Mouse (Mus musculus): ENCODE measurements at regions not wholly inside any gene's neighbourhood (a gene's known extent, or its start where the extent isn't known, plus 50 kb on each side); places are given as distances from the start of the nearest gene placed in this dataset.
A peak's percentile ranks its signal among the peaks of the same experiment; 100 is the strongest.

- WGBS, result 82% methylated on average over 11 of the region's 11 CpGs
- Histone ChIP-seq H3K9me3 (ENCODE audit: control insufficient read depth, low read length) (no peaks in the 10 kb centered on the region), H3K36me3 (ENCODE audit: control insufficient read depth, insufficient read depth, low read length) (no peaks in the 10 kb centered on the region), H3K27me3 (ENCODE audit: control insufficient read depth, insufficient read depth, low read length) (no peaks in the 10 kb centered on the region), H3K4me1 (ENCODE audit: control insufficient read depth in 2 of 2, insufficient read depth in 2 of 2, low read length in 2 of 2) (no peaks in the 10 kb centered on the region), H3K4me2 (ENCODE audit: low read length) (no peak overlapping the region), H3K27ac (replicated peaks in 1 of 2; ENCODE audit: control insufficient read depth in 1 of 2, insufficient read depth in 1 of 2, low read depth in 2 of 2, low read length in 2 of 2) (no peak overlapping the region), H3K9ac (ENCODE audit: low read length) (no peak overlapping the region), H3K4me3 (ENCODE audit: control insufficient read depth in 1 of 2, insufficient read depth in 1 of 2, low read depth in 1 of 2, low read length in 2 of 2) (no peak overlapping the region)
- no peak for ATAC-seq (ENCODE audit: insufficient number of reproducible peaks, insufficient read depth, low FRiP score, low read depth)
Measured at GRCm38 (mm10) chr8:87225504-87226425, 246.6 kb downstream of the Cbln1 start.

GRCm38 (mm10) chr8:87220581-87220980 lies 251.8 kb downstream of the Cbln1 start:
- Histone ChIP-seq H3K36me3 (ENCODE audit: control insufficient read depth, insufficient read depth, low read length) (no peaks in the 10 kb centered on the region), H3K27ac (replicated peaks in 1 of 2; ENCODE audit: control insufficient read depth in 1 of 2, insufficient read depth in 1 of 2, low read depth in 2 of 2, low read length in 2 of 2) (no peak overlapping the region), H3K9ac (ENCODE audit: low read length) (no peak overlapping the region), H3K27me3 (ENCODE audit: control insufficient read depth, insufficient read depth, low read length) (peaks cover 4% of the 10 kb centered on the region; the same call in 1 of the 2 replicates), H3K9me3 (ENCODE audit: control insufficient read depth, low read length) (no peaks in the 10 kb centered on the region), H3K4me1 (ENCODE audit: control insufficient read depth in 2 of 2, insufficient read depth in 2 of 2, low read length in 2 of 2) (no peaks in the 10 kb centered on the region), H3K4me3 (ENCODE audit: control insufficient read depth in 1 of 2, insufficient read depth in 1 of 2, low read depth in 1 of 2, low read length in 2 of 2) (no peak overlapping the region), H3K4me2 (ENCODE audit: low read length) (no peak overlapping the region)
- WGBS, result 73% methylated on average over 6 of the region's 6 CpGs
- no peak for ATAC-seq (ENCODE audit: insufficient number of reproducible peaks, insufficient read depth, low FRiP score, low read depth)

GRCm38 (mm10) chr8:87218956-87219482 lies 253.4 kb downstream of the Cbln1 start:
- Histone ChIP-seq H3K36me3 (ENCODE audit: control insufficient read depth, insufficient read depth, low read length) (no peaks in the 10 kb centered on the region), H3K9me3 (ENCODE audit: control insufficient read depth, low read length) (no peaks in the 10 kb centered on the region), H3K4me1 (ENCODE audit: control insufficient read depth in 2 of 2, insufficient read depth in 2 of 2, low read length in 2 of 2) (no peaks in the 10 kb centered on the region), H3K4me2 (ENCODE audit: low read length) (no peak overlapping the region), H3K9ac (ENCODE audit: low read length) (no peak overlapping the region), H3K4me3 (ENCODE audit: control insufficient read depth in 1 of 2, insufficient read depth in 1 of 2, low read depth in 1 of 2, low read length in 2 of 2) (no peak overlapping the region), H3K27me3 (ENCODE audit: control insufficient read depth, insufficient read depth, low read length) (peaks cover 4% of the 10 kb centered on the region; the same call in 1 of the 2 replicates), H3K27ac (replicated peaks in 1 of 2; ENCODE audit: control insufficient read depth in 1 of 2, insufficient read depth in 1 of 2, low read depth in 2 of 2, low read length in 2 of 2) (no peak overlapping the region)
- WGBS, result 22% methylated on average over 6 of the region's 6 CpGs
- no peak for ATAC-seq (ENCODE audit: insufficient number of reproducible peaks, insufficient read depth, low FRiP score, low read depth)

- ATAC-seq (ENCODE audit: insufficient number of reproducible peaks, insufficient read depth, low FRiP score, low read depth), result no peak
- Histone ChIP-seq H3K36me3 (ENCODE audit: control insufficient read depth, insufficient read depth, low read length) (no peaks in the 10 kb centered on the region), H3K4me2 (ENCODE audit: low read length) (no peak overlapping the region), H3K9ac (ENCODE audit: low read length) (no peak overlapping the region), H3K9me3 (ENCODE audit: control insufficient read depth, low read length) (no peaks in the 10 kb centered on the region), H3K27me3 (ENCODE audit: control insufficient read depth, insufficient read depth, low read length) (peaks cover 4% of the 10 kb centered on the region; the same call in 1 of the 2 replicates), H3K4me3 (ENCODE audit: control insufficient read depth in 1 of 2, insufficient read depth in 1 of 2, low read depth in 1 of 2, low read length in 2 of 2) (no peak overlapping the region), H3K4me1 (ENCODE audit: control insufficient read depth in 2 of 2, insufficient read depth in 2 of 2, low read length in 2 of 2) (no peaks in the 10 kb centered on the region), H3K27ac (replicated peaks in 1 of 2; ENCODE audit: control insufficient read depth in 1 of 2, insufficient read depth in 1 of 2, low read depth in 2 of 2, low read length in 2 of 2) (no peak overlapping the region)
- WGBS, result 75% methylated on average over 10 of the region's 10 CpGs
Measured at GRCm38 (mm10) chr8:87214962-87215361, 257.4 kb downstream of the Cbln1 start.

- H3K36me3 ChIP-seq (ENCODE audit: control insufficient read depth, insufficient read depth, low read length), result no peaks in the 10 kb centered on the region
- WGBS, result 84% methylated on average over 4 of the region's 4 CpGs
- no peak overlapping the region for H3K4me2 ChIP-seq (ENCODE audit: low read length)
- no peaks in the 10 kb centered on the region for H3K9me3 ChIP-seq (ENCODE audit: control insufficient read depth, low read length)
- H3K27me3 ChIP-seq (ENCODE audit: control insufficient read depth, insufficient read depth, low read length), result no peaks in the 10 kb centered on the region
- peaks cover 0 to 2% of the 10 kb centered on the region in 2 experiments; a peak in 1 of 4 replicates for H3K4me1 ChIP-seq (ENCODE audit: control insufficient read depth in 2 of 2, insufficient read depth in 2 of 2, low read length in 2 of 2)
- H3K27ac ChIP-seq (replicated peaks in 1 of 2; ENCODE audit: control insufficient read depth in 1 of 2, insufficient read depth in 1 of 2, low read depth in 2 of 2, low read length in 2 of 2), result no peak overlapping the region
- no peak overlapping the region for H3K4me3 ChIP-seq (ENCODE audit: control insufficient read depth in 1 of 2, insufficient read depth in 1 of 2, low read depth in 1 of 2, low read length in 2 of 2)
- ATAC-seq (ENCODE audit: insufficient number of reproducible peaks, insufficient read depth, low FRiP score, low read depth), result no peak
- H3K9ac ChIP-seq (ENCODE audit: low read length), result no peak overlapping the region
Measured at GRCm38 (mm10) chr8:87210546-87210945, 261.9 kb downstream of the Cbln1 start.

- no peak overlapping the region for H3K27ac ChIP-seq (replicated peaks in 1 of 2; ENCODE audit: control insufficient read depth in 1 of 2, insufficient read depth in 1 of 2, low read depth in 2 of 2, low read length in 2 of 2)
- 0 out of 2 replicates have a peak, but pooled peaks have one; percentile 21 for ATAC-seq (ENCODE audit: insufficient number of reproducible peaks, insufficient read depth, low FRiP score, low read depth)
- H3K9me3 ChIP-seq (ENCODE audit: control insufficient read depth, low read length), result no peaks in the 10 kb centered on the region
- no peaks in the 10 kb centered on the region for H3K27me3 ChIP-seq (ENCODE audit: control insufficient read depth, insufficient read depth, low read length)
- peaks cover 0 to 2% of the 10 kb centered on the region in 2 experiments; a peak in 1 of 4 replicates for H3K4me1 ChIP-seq (ENCODE audit: control insufficient read depth in 2 of 2, insufficient read depth in 2 of 2, low read length in 2 of 2)
- no peak overlapping the region for H3K4me3 ChIP-seq (ENCODE audit: control insufficient read depth in 1 of 2, insufficient read depth in 1 of 2, low read depth in 1 of 2, low read length in 2 of 2)
- no peak overlapping the region for H3K9ac ChIP-seq (ENCODE audit: low read length)
- 76% methylated on average over 1 of the region's 1 CpGs for WGBS
- H3K36me3 ChIP-seq (ENCODE audit: control insufficient read depth, insufficient read depth, low read length), result no peaks in the 10 kb centered on the region
- no peak overlapping the region for H3K4me2 ChIP-seq (ENCODE audit: low read length)
Measured at GRCm38 (mm10) chr8:87209295-87209694, 263.1 kb downstream of the Cbln1 start.

- Histone ChIP-seq H3K27me3 (ENCODE audit: control insufficient read depth, insufficient read depth, low read length) (no peaks in the 10 kb centered on the region), H3K4me3 (ENCODE audit: control insufficient read depth in 1 of 2, insufficient read depth in 1 of 2, low read depth in 1 of 2, low read length in 2 of 2) (no peak overlapping the region), H3K4me1 (ENCODE audit: control insufficient read depth in 2 of 2, insufficient read depth in 2 of 2, low read length in 2 of 2) (peaks cover 0 to 2% of the 10 kb centered on the region in 2 experiments; a peak in 1 of 4 replicates), H3K36me3 (ENCODE audit: control insufficient read depth, insufficient read depth, low read length) (no peaks in the 10 kb centered on the region), H3K4me2 (ENCODE audit: low read length) (no peak overlapping the region), H3K9me3 (ENCODE audit: control insufficient read depth, low read length) (no peaks in the 10 kb centered on the region), H3K9ac (ENCODE audit: low read length) (no peak overlapping the region), H3K27ac (replicated peaks in 1 of 2; ENCODE audit: control insufficient read depth in 1 of 2, insufficient read depth in 1 of 2, low read depth in 2 of 2, low read length in 2 of 2) (no peak overlapping the region)
- no peak for ATAC-seq (ENCODE audit: insufficient number of reproducible peaks, insufficient read depth, low FRiP score, low read depth)
Measured at GRCm38 (mm10) chr8:87208036-87208435, 264.4 kb downstream of the Cbln1 start.

Measured in heart, embryonic 14.5 days (tissue).